Mouse (Mus musculus) activated CD4-positive, CD25-positive, alpha-beta regulatory T cell, adult 4 months (primary cell): ENCODE data around the gene Ngdn. TPM values are rescaled to one million over a fixed set of nuclear protein-coding genes. Genes with fewer than 3 reads are reported as not detected.

Experiments used
- polyA plus RNA-seq, 2 experiments: library from polyadenylated mRNA; unstranded; fragments of 100-300 nt; shearing (Covaris generic); gene quantifications; one replicate each; pipeline ENCODE4 v1.2.1; 2017

Gene Ngdn
- polyA plus RNA-seq, 2 experiments from 2014 or later: 158 to 174 TPM

Other genes with a start within 250 kb of the Ngdn start
- not detected for gene Slc7a8, start 233.5 kb upstream of the Ngdn start, polyA plus RNA-seq
- not detected for gene Rnf212b, start 201.3 kb upstream of the Ngdn start, polyA plus RNA-seq
- 1 to 10 TPM; 5.1 to 8.0 TPM for gene Homez, start 144.5 kb upstream of the Ngdn start, polyA plus RNA-seq
- under 1 TPM in 1 of 2 experiments, not detected in 1; 0.93 TPM for gene Ppp1r3e, start 137.9 kb upstream of the Ngdn start, polyA plus RNA-seq
- gene Bcl2l2, start 132.1 kb upstream of the Ngdn start, polyA plus RNA-seq: 1 to 10 TPM; 1.5 to 2.4 TPM
- gene Gm20521, start 132.0 kb upstream of the Ngdn start, polyA plus RNA-seq: not detected
- 10 to 100 TPM; 22.8 to 30.8 TPM for gene Pabpn1, start 123.0 kb upstream of the Ngdn start, polyA plus RNA-seq
- 1 to 10 TPM in 1 of 2 experiments, under 1 TPM in 1; 0.52 to 1.1 TPM for gene Slc22a17, start 102.3 kb upstream of the Ngdn start, polyA plus RNA-seq
- not detected for gene Efs, start 89.3 kb upstream of the Ngdn start, polyA plus RNA-seq
- gene Il25, start 82.8 kb upstream of the Ngdn start, polyA plus RNA-seq: not detected
- under 1 TPM in 1 of 2 experiments, not detected in 1; 0.50 TPM for gene Cmtm5, start 79.2 kb upstream of the Ngdn start, polyA plus RNA-seq
- not detected for gene Myh6, start 48.5 kb upstream of the Ngdn start, polyA plus RNA-seq
- not detected for gene Gm17428, start 38.5 kb upstream of the Ngdn start, polyA plus RNA-seq
- gene Myh7, start 20.8 kb upstream of the Ngdn start, polyA plus RNA-seq: not detected
- gene Zfhx2, start 76.9 kb downstream of the Ngdn start, polyA plus RNA-seq: 1 to 10 TPM; 5.4 to 5.5 TPM
- gene Thtpa, start 79.3 kb downstream of the Ngdn start, polyA plus RNA-seq: 10 to 100 TPM in 1 of 2 experiments, 1 to 10 TPM in 1; 9.6 to 11.9 TPM
- gene Ap1g2, start 91.1 kb downstream of the Ngdn start, polyA plus RNA-seq: 100 to 1,000 TPM in 1 of 2 experiments, 10 to 100 TPM in 1; 99.1 to 102 TPM
- not detected for gene Jph4, start 101.5 kb downstream of the Ngdn start, polyA plus RNA-seq
- not detected for gene Dhrs2, start 206.6 kb downstream of the Ngdn start, polyA plus RNA-seq